Mouse (Mus musculus) G1E (cell line): Measurements from ENCODE around the gene Slc7a7. TPM values are rescaled to one million over a fixed set of nuclear protein-coding genes. Genes with fewer than 3 reads are reported as not detected.

Experiments used
- ATAC-seq: 2 replicates; pipeline ENCODE4 v1.8.0; 2016; ENCODE audit warnings: mild to moderate bottlenecking; ENCODE audit not compliant: insufficient number of reproducible peaks, poor library complexity, low FRiP score, severe bottlenecking; ENCODE audit errors: extremely low read depth
- DNase-seq: peaks from one replicate; pipeline ENCODE4 v3.0.0; 2012; ENCODE audit warnings: low spot score
- H3K27me3 ChIP-seq: 2 replicates; pipeline ENCODE4 v1.6.1; 2012; ENCODE audit warnings: mild to moderate bottlenecking, low read length, inconsistent platforms; ENCODE audit not compliant: insufficient read depth
- H3K36me3 ChIP-seq: replicated peaks from 2 replicates; pipeline ENCODE3; 2012; ENCODE audit warnings: mild to moderate bottlenecking, inconsistent platforms
- H3K4me1 ChIP-seq: 2 replicates; pipeline ENCODE4 v1.6.1; 2012; ENCODE audit warnings: low read depth, low read length, inconsistent platforms, mixed read lengths; ENCODE audit not compliant: insufficient read depth
- H3K4me3 ChIP-seq: 2 replicates; pipeline ENCODE4 v1.5.1; 2012; ENCODE audit warnings: low read depth, mild to moderate bottlenecking, inconsistent platforms, low read length, moderate library complexity, mixed read lengths
- H3K9me3 ChIP-seq: replicated peaks from 2 replicates; pipeline ENCODE4 v1.6.1; 2012; ENCODE audit warnings: inconsistent platforms
- CTCF ChIP-seq: IDR thresholded peaks from 2 replicates; pipeline ENCODE4 v1.5.1; 2012; ENCODE audit warnings: low read depth, low read length, inconsistent platforms, mixed read lengths
- GATA1 ChIP-seq: IDR thresholded peaks from 2 replicates; pipeline ENCODE4 v1.6.1; 2012; ENCODE audit warnings: borderline replicate concordance, low read length, inconsistent platforms, mixed read lengths
- GATA2 ChIP-seq: IDR thresholded peaks from 2 replicates; pipeline ENCODE4 v1.6.1; 2012; ENCODE audit warnings: low read depth, low read length, inconsistent platforms, borderline replicate concordance
- POLR2AphosphoS5 ChIP-seq: IDR thresholded peaks from 2 replicates; pipeline ENCODE4 v1.6.1; 2012; ENCODE audit warnings: low read depth, low read length, inconsistent platforms; ENCODE audit not compliant: insufficient replicate concordance
- TAL1 ChIP-seq: conservative IDR thresholded peaks from 2 replicates; pipeline ENCODE4 v1.6.1; 2012; ENCODE audit warnings: low read depth, low read length, inconsistent platforms, mixed read lengths
- polyA plus RNA-seq: library from polyadenylated mRNA; stranded (reverse); fragments of >175 nt; gene quantifications from 2 replicates; pipeline ENCODE4 v1.2.3, GENCODE M21; 2012
- total RNA-seq, 2 experiments: library from RNA; stranded (forward) in 1 of 2; stranded (reverse) in 1 of 2; fragments of 200-1000 nt in 1 of 2; fragments of >200 nt in 1 of 2; fragmentation: Nextera tagmentation in 1 of 2; gene quantifications; 2 replicates each; pipeline ENCODE4 v1.2.3; 2014 to 2017

The Slc7a7 gene
- total and polyA plus RNA-seq, 3 experiments = 0.55 to 6.2 (median 1.1) TPM

DNA sequence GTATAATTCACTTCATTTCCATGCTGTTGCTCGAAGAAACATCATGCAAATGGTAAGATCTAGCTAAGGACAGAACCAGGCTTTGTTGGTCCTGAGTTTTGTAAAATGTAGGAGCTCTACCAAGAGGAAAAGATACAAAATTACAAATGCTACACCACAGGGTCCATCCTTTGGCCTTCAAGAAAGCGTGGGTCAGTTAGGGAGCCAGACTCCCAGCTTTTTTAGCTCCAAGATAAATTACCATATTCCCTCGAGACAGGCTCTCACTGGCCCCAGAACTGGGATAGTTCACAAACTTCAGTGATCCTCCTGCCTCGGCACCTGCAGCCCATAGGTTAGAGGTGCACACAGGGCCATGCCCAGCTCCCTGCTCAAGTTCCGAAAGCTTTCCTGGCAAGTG lies 93.1 kb downstream of the Slc7a7 start:
- TF ChIP-seq GATA2 (no peak), GATA1 (no peak), TAL1 (no peak), POLR2AphosphoS5 (no peak), CTCF (no peak)
- Histone ChIP-seq H3K4me1 (peaks cover 7% of the 10 kb centered on the region), H3K4me3 (no peak overlapping the region), H3K9me3 (no peaks in the 10 kb centered on the region), H3K27me3 (peaks cover 21% of the 10 kb centered on the region), H3K36me3 (no peaks in the 10 kb centered on the region)
- DNase-seq (no peak), ATAC-seq (no peak)

DNA sequence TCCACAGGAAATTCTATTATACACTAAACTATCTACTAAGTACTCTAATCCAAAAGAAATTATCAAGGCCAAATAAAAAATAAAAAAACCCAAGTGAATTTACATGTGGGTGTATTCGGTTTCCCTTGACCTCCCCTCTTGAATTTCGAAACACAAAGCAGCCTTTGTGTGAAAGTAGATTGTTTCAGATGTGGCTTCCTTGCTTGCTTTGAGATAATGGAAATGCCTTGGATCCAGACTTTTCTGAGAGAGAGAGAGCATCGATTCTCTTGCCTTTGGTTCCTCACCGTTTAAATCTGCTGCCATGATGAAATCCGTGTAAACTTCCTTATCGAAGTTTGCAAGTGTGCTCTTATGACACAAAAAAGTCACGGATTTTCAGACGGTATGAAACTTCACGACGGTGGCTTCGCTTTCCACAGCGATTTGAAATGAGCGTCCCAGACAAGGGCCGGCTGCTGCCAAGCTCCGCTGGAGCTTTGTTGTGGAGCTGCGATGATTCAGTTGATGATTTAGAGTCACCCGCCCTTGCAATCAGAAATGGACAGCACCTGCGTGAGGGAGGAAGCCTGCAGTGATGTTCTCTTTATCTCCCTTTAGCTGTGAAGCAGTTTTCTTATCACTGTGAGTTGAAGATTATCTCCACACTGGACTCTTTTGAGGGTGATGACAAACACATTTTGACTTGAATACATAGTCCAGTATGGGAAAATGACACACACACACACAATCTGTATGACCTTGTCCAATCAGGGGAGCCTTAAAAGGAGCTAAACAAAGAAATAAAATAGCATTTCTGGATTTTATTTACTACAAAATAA lies 95.8 kb downstream of the Slc7a7 start:
- peaks cover 7% of the 10 kb centered on the region for H3K4me1 ChIP-seq
- H3K27me3 ChIP-seq = peaks cover 21% of the 10 kb centered on the region
- ATAC-seq (peak; percentile 74), DNase-seq (no peak)
- no peaks in the 10 kb centered on the region for H3K36me3 ChIP-seq
- TF ChIP-seq CTCF (no peak), TAL1 (no peak), GATA2 (no peak), POLR2AphosphoS5 (no peak), GATA1 (no peak)
- peak overlapping the region; percentile 41; the same call in 1 of the 2 replicates for H3K4me3 ChIP-seq
- H3K9me3 ChIP-seq = no peaks in the 10 kb centered on the region

Other genes starting within 250 kb of the Slc7a7 start
- 223 and 226 TPM in 2 replicates for gene Dad1, start 163.7 kb downstream of the Slc7a7 start, total RNA-seq (2014; fragmentation: Nextera tagmentation)
- gene Dad1, start 163.7 kb downstream of the Slc7a7 start, total RNA-seq (2017) = 112 and 115 TPM in 2 replicates
- 16.6 and 17.0 TPM in 2 replicates for gene Dad1, start 163.7 kb downstream of the Slc7a7 start, polyA plus RNA-seq
- 46.6 and 56.5 TPM in 2 replicates for gene Abhd4, start 163.6 kb downstream of the Slc7a7 start, total RNA-seq (2014; fragmentation: Nextera tagmentation)
- gene Abhd4, start 163.6 kb downstream of the Slc7a7 start, total RNA-seq (2017) = 21.5 and 22.9 TPM in 2 replicates
- 5.1 and 8.2 TPM in 2 replicates for gene Abhd4, start 163.6 kb downstream of the Slc7a7 start, polyA plus RNA-seq
- not detected in 2 replicates for gene Olfr49, start 132.8 kb downstream of the Slc7a7 start, total RNA-seq (2014; fragmentation: Nextera tagmentation)
- gene Olfr49, start 132.8 kb downstream of the Slc7a7 start, total RNA-seq (2017) = 0.17 and 0.27 TPM in 2 replicates
- not detected in 2 replicates for gene Olfr49, start 132.8 kb downstream of the Slc7a7 start, polyA plus RNA-seq
- gene Oxa1l, start 56.9 kb downstream of the Slc7a7 start, total RNA-seq (2014; fragmentation: Nextera tagmentation) = 72.2 and 76.0 TPM in 2 replicates
- 34.2 and 35.9 TPM in 2 replicates for gene Oxa1l, start 56.9 kb downstream of the Slc7a7 start, total RNA-seq (2017)
- gene Oxa1l, start 56.9 kb downstream of the Slc7a7 start, polyA plus RNA-seq = 134 and 196 TPM in 2 replicates
- 318 and 469 TPM in 2 replicates for gene Mrpl52, start 9.1 kb upstream of the Slc7a7 start, total RNA-seq (2014; fragmentation: Nextera tagmentation)
- gene Mrpl52, start 9.1 kb upstream of the Slc7a7 start, total RNA-seq (2017) = 238 and 282 TPM in 2 replicates
- 1,643 and 2,190 TPM in 2 replicates for gene Mrpl52, start 9.1 kb upstream of the Slc7a7 start, polyA plus RNA-seq
- 60.4 and 66.0 TPM in 2 replicates for gene Mmp14, start 13.8 kb upstream of the Slc7a7 start, total RNA-seq (2014; fragmentation: Nextera tagmentation)
- gene Mmp14, start 13.8 kb upstream of the Slc7a7 start, total RNA-seq (2017) = 28.6 and 33.8 TPM in 2 replicates
- 108 and 147 TPM in 2 replicates for gene Mmp14, start 13.8 kb upstream of the Slc7a7 start, polyA plus RNA-seq
- 36.3 and 44.4 TPM in 2 replicates for gene Lrp10, start 46.4 kb upstream of the Slc7a7 start, total RNA-seq (2014; fragmentation: Nextera tagmentation)
- 25.5 and 39.7 TPM in 2 replicates for gene Lrp10, start 46.4 kb upstream of the Slc7a7 start, total RNA-seq (2017)
- 226 and 280 TPM in 2 replicates for gene Lrp10, start 46.4 kb upstream of the Slc7a7 start, polyA plus RNA-seq
- not detected in 2 replicates for gene Rem2, start 58.3 kb upstream of the Slc7a7 start, total RNA-seq (2014; fragmentation: Nextera tagmentation)
- gene Rem2, start 58.3 kb upstream of the Slc7a7 start, total RNA-seq (2017) = not detected in 2 replicates
- gene Rem2, start 58.3 kb upstream of the Slc7a7 start, polyA plus RNA-seq = 0.06 and 0.08 TPM in 2 replicates
- gene Prmt5, start 99.7 kb upstream of the Slc7a7 start, total RNA-seq (2014; fragmentation: Nextera tagmentation) = 81.3 and 106 TPM in 2 replicates
- 44.8 and 50.9 TPM in 2 replicates for gene Prmt5, start 99.7 kb upstream of the Slc7a7 start, total RNA-seq (2017)
- gene Prmt5, start 99.7 kb upstream of the Slc7a7 start, polyA plus RNA-seq = 242 and 254 TPM in 2 replicates
- 42.7 and 46.4 TPM in 2 replicates for gene Haus4, start 136.8 kb upstream of the Slc7a7 start, total RNA-seq (2014; fragmentation: Nextera tagmentation)
- gene Haus4, start 136.8 kb upstream of the Slc7a7 start, total RNA-seq (2017) = 57.9 and 66.6 TPM in 2 replicates
- 46.1 and 60.3 TPM in 2 replicates for gene Haus4, start 136.8 kb upstream of the Slc7a7 start, polyA plus RNA-seq
- not detected in 2 replicates for gene Ajuba, start 159.8 kb upstream of the Slc7a7 start, total RNA-seq (2014; fragmentation: Nextera tagmentation)
- 0.17 TPM in 1 of 2 replicates, not detected in the other for gene Ajuba, start 159.8 kb upstream of the Slc7a7 start, total RNA-seq (2017)
- gene Ajuba, start 159.8 kb upstream of the Slc7a7 start, polyA plus RNA-seq = 0.02 TPM in 1 of 2 replicates, not detected in the other
- gene 4931414P19Rik, start 188.2 kb upstream of the Slc7a7 start, total RNA-seq (2014; fragmentation: Nextera tagmentation) = 9.0 and 25.1 TPM in 2 replicates
- gene 4931414P19Rik, start 188.2 kb upstream of the Slc7a7 start, total RNA-seq (2017) = 2.6 and 4.8 TPM in 2 replicates
- gene 4931414P19Rik, start 188.2 kb upstream of the Slc7a7 start, polyA plus RNA-seq = 21.3 and 25.6 TPM in 2 replicates
- 26.5 and 32.1 TPM in 2 replicates for gene Psmb5, start 200.2 kb upstream of the Slc7a7 start, total RNA-seq (2014; fragmentation: Nextera tagmentation)
- gene Psmb5, start 200.2 kb upstream of the Slc7a7 start, total RNA-seq (2017) = 50.8 and 56.8 TPM in 2 replicates
- gene Psmb5, start 200.2 kb upstream of the Slc7a7 start, polyA plus RNA-seq = 149 and 159 TPM in 2 replicates
- not detected in 2 replicates for gene Psmb11, start 203.7 kb upstream of the Slc7a7 start, total RNA-seq (2014; fragmentation: Nextera tagmentation)
- gene Psmb11, start 203.7 kb upstream of the Slc7a7 start, total RNA-seq (2017) = 0.11 and 0.12 TPM in 2 replicates
- gene Psmb11, start 203.7 kb upstream of the Slc7a7 start, polyA plus RNA-seq = not detected in 2 replicates
- not detected in 2 replicates for gene Gm17606, start 223.2 kb upstream of the Slc7a7 start, total RNA-seq (2014; fragmentation: Nextera tagmentation)
- gene Gm17606, start 223.2 kb upstream of the Slc7a7 start, total RNA-seq (2017) = not detected in 2 replicates
- not detected in 2 replicates for gene Gm17606, start 223.2 kb upstream of the Slc7a7 start, polyA plus RNA-seq
- gene Cdh24, start 223.6 kb upstream of the Slc7a7 start, total RNA-seq (2014; fragmentation: Nextera tagmentation) = 0.68 and 0.73 TPM in 2 replicates
- 0.11 and 0.35 TPM in 2 replicates for gene Cdh24, start 223.6 kb upstream of the Slc7a7 start, total RNA-seq (2017)
- 1.5 and 1.8 TPM in 2 replicates for gene Cdh24, start 223.6 kb upstream of the Slc7a7 start, polyA plus RNA-seq